Mouse (Mus musculus) olfactory bulb, adult 2 months (tissue): Measurements from ENCODE around the gene Gata1. TPM values are rescaled to one million over a fixed set of nuclear protein-coding genes. Genes with fewer than 3 reads are reported as not detected.
"Not testable (repeated sequence)": the region's sequence is repeated elsewhere in the genome, so short reads cannot be mapped to it uniquely, and the experiment has no call there.

Source experiments
- H3K27ac ChIP-seq: fragments of 200-500 bp; 2 replicates; pipeline ENCODE4 v1.5.1; 2012; ENCODE audit warnings: low read depth, low read length; ENCODE audit not compliant: insufficient read depth
- H3K4me1 ChIP-seq: fragments of 200-500 bp; 2 replicates; pipeline ENCODE4 v1.6.1; 2012; ENCODE audit warnings: low read length; ENCODE audit not compliant: control insufficient read depth, insufficient read depth
- H3K4me3 ChIP-seq: fragments of 200-500 bp; 2 replicates; pipeline ENCODE4 v1.5.1; 2012; ENCODE audit warnings: mild to moderate bottlenecking, low read depth, low read length, moderate library complexity; ENCODE audit not compliant: insufficient read depth
- CTCF ChIP-seq: fragments of 200-500 bp; IDR thresholded peaks from 2 replicates; pipeline ENCODE4 v1.5.1; 2012; ENCODE audit warnings: low read depth, mild to moderate bottlenecking, low read length, moderate library complexity; ENCODE audit not compliant: insufficient read depth
- POLR2A ChIP-seq: fragments of 200-500 bp; IDR thresholded peaks from 2 replicates; pipeline ENCODE4 v1.6.1; 2012; ENCODE audit warnings: mild to moderate bottlenecking, low read depth, low read length, moderate library complexity; ENCODE audit not compliant: insufficient read depth
- WGBS: fragments of 180-500 bp; shearing (Covaris S2); methylation state at CpG from one replicate; pipeline ENCODE4 v1.1.7; 2018; 5-methylcytosine and 5-hydroxymethylcytosine counted together
- polyA plus RNA-seq: library from polyadenylated mRNA; stranded (reverse); fragments of >200 nt; gene quantifications from 2 replicates; pipeline ENCODE4 v1.2.4, GENCODE M21; 2012; ENCODE audit warnings: low replicate concordance; ENCODE audit not compliant: missing spikeins, insufficient read depth, insufficient read length

Gata1 gene
- not detected in 2 replicates for polyA plus RNA-seq

DNA sequence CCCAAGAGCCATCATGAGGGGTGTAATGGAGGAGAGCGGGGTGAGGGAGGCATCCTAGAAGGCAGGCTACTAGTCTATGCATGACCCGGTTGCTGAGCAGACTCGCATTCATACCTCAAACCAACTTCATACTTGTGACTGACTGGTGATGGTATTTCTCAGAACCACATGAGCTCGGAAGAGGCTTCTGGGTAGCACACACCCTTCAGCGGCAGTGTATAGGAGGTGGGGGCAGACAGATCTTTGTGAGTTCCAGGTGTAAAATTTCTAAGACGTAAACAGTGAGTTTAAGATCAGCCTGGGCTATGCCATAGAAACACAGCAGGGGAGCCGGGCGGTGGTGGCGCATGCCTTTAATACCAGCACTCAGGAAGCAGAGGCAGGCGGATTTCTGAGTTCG, at the start of gene Gata1:
TSS of gene Gata1 (minus strand) at position 180 of the 400 bp plus-strand sequence.
- 95% methylated on average over 11 of the region's 11 CpGs for WGBS
- Histone ChIP-seq H3K4me3 (no peak within 1 kb of the TSS), H3K4me1 (no peaks in the 10 kb centered on the region), H3K27ac (no peak within 1 kb of the TSS)
- no peak for TF ChIP-seq POLR2A
- no peak for TF ChIP-seq CTCF

DNA sequence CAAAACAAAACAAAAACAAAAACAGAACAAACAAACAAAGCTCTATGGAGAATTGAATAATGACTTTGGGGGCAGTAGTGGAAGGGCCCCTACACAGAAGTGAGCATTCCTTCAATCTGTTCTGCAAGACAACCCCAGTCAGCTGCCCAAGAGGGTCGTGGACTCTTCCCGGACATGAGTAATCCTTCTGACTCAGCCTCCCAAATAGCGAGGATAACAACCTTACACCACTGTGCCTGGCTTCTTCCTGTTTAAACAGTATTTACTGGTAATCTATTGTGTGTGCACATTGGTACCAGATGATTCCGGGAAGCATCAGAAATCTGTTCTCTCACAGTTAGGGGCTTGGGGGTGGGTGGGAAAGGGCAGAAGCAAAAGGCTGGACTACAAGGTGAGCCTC, 48.9 kb upstream of the Gata1 start:
- TF ChIP-seq CTCF, result no peak
- TF ChIP-seq POLR2A, result no peak
- WGBS, result 50% methylated on average over 4 of the region's 4 CpGs
- Histone ChIP-seq H3K4me1 (no peaks in the 10 kb centered on the region), H3K27ac (no peak overlapping the region), H3K4me3 (no peak overlapping the region)

DNA sequence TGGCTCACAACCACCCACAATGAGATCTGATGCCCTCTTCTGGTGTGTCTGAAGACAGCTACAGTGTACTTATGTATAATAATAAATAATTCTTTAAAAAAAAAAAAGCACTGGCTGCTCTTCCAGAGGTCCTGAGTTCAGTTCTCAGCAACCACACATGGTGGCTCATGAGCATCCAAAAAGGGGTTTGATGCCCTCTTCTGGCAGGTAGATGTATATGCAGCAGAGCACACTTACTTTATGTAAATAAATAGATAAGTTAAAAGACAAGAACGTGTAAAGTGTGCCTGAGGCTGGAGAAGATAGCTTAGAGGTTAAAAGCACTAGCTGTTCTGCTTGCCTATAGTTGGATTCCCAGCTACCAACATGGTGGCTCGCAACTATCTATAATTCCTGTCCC, 46.9 kb upstream of the Gata1 start:
- 63% methylated on average over 2 of the region's 2 CpGs for WGBS
- TF ChIP-seq CTCF (no peak), POLR2A (no peak)

DNA sequence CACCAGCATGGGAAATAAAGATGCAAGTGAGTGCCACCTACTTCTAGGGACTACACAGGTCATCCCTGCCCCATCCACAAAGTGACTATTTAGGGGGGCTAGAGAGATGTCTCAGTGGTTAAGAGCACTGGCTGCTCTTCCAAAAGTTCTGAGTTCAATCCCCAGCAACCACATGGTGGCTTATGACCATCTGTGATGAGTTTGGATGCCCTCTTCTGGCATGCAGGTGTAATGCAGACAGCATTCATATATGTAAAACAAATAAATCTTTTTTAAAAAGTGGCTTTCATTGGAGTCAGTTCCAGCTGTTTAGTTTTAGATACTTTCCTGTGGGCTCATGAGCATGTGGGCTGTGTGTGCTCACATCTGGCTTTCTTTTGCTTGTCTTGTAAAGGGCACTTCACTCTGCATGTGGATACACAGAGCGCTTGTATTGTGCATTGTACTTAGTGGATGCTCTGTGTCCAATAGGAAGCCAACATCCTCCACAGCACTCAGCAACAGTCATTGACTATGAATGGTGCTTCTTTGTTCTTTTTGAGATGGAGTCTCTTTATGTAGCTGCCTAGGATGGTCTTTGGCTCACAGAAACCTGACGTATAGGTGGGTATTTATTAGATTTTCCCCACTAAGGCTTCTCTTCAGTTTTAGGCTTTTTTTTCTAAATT, 42.4 kb upstream of the Gata1 start:
- no peak overlapping the region for H3K4me3 ChIP-seq
- 74% methylated on average over 2 of the region's 2 CpGs for WGBS
- no peak for TF ChIP-seq CTCF
- TF ChIP-seq POLR2A, result no peak
- no peaks in the 10 kb centered on the region for H3K4me1 ChIP-seq
- H3K27ac ChIP-seq, result no peak overlapping the region

More for the DNA sequence above, 46.9 kb upstream of the Gata1 start:
- H3K27ac ChIP-seq, result no peak overlapping the region
- H3K4me1 ChIP-seq, result no peaks in the 10 kb centered on the region
- no peak overlapping the region for H3K4me3 ChIP-seq

DNA sequence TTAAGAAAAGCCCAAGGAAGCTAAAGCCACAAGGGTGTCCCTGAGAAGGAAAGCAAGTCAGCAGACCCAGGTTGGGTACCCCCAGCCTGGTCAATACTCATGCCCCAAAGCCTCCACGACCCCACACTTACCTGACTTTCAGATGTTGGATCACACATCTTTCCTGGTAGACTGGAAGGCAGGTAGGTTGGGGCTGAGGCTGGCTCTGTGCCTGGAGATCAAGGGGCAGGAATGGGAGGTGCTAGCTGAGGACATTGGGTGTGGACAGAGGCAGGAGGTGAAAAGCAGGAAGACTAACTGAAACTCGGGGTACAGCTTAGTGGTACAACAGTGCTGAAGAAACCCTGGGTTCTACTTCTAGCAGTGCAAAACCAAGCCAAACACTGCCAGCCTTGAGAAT, 40.4 kb upstream of the Gata1 start, which contains the start of gene Glod5:
TSS of gene Glod5 (minus strand) at position 207 of the 400 bp plus-strand sequence.
- Histone ChIP-seq H3K27ac (no peak within 1 kb of the TSS), H3K4me1 (no peaks in the 10 kb centered on the region), H3K4me3 (no peak within 1 kb of the TSS)
- 86% methylated on average over 2 of the region's 2 CpGs for WGBS
- TF ChIP-seq CTCF, result no peak
- TF ChIP-seq POLR2A, result no peak

DNA sequence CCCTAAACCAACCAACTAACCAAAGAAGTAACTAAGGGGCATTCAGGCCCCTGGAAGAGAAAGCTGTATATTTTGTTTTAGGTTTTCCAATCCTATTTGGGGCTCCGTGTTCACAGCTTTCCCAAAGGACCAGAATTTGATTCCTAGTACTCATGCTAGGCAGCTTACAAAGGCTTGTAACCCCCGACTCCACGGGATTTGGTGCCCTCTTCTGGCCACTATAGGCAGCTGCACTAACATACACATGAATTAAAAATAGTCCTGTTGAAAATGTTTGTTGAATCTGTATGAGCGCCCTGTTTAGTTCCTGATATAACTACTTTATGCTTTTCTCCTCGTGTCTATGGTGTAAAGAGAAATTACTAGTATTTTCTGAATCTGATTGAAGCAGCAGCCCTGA, 39.3 kb upstream of the Gata1 start:
- 12% methylated on average over 5 of the region's 5 CpGs for whole genome bisulfite sequencing

DNA sequence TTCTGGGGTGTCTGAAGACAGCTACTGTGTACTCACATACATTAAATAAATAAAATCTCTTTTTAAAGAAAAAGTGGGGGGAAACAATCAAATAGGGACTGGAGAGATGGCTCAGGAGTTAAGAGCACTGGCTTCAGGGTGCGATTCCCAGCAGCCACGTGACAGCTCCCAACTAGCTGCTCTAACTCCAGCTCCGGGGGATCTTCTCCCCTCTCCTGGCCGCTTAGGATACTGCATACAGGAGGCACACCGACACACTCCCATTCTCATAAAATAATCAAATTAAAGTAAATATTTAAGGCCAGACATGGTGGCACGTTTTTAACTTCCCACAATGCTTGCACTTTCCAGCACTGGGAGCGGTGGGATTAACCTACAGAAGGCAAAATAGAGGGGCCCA, 37.8 kb upstream of the Gata1 start:
- 41% methylated on average over 7 of the region's 7 CpGs for WGBS
- H3K27ac ChIP-seq, H3K4me1 ChIP-seq, H3K4me3 ChIP-seq: not testable (repeated sequence)

More for the DNA sequence above, 39.3 kb upstream of the Gata1 start:
- no peak overlapping the region for H3K27ac ChIP-seq
- TF ChIP-seq CTCF (no peak), POLR2A (no peak)
- H3K4me3 ChIP-seq, result no peak overlapping the region
- no peaks in the 10 kb centered on the region for H3K4me1 ChIP-seq

DNA sequence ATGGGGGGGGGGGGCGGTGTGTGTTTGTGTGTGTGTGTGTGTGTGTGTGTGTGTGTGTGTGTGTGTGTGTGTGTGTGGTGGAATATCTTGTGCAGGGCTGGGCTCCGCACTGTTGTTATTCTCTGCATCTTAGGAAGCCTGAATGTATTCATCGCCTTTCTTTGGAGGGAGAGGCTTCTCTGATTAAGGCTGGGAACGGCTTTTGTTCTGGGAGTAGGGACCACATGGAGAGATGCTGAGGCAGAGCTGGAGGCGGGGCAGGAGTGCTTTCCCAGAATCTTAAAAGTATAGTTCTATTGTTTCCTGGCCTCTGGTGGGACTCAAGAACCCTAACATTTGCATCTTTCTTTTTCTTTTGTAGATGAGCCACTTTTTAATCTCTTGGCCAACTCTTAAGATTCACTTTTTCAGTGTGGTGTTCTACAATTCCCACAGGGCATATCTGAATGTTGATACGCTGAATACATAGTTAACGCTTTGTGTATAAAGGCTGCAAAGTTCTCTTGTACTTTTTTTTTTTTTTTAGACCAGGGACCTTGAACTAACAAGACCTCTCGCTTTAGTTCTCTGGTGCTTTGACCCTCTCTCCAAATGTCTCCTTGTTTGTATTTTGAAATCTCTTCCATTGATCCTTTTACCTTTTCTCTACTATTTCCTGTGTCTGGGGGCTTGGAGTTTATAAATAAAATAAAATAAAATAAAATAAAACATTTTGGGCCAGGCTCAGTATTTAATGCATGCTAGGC, 35.9 kb upstream of the Gata1 start:
- no peak overlapping the region for H3K27ac ChIP-seq
- TF ChIP-seq CTCF, result no peak
- no peak for TF ChIP-seq POLR2A
- no peak overlapping the region for H3K4me3 ChIP-seq
- WGBS, result 32% methylated on average over 8 of the region's 8 CpGs
- no peaks in the 10 kb centered on the region for H3K4me1 ChIP-seq

DNA sequence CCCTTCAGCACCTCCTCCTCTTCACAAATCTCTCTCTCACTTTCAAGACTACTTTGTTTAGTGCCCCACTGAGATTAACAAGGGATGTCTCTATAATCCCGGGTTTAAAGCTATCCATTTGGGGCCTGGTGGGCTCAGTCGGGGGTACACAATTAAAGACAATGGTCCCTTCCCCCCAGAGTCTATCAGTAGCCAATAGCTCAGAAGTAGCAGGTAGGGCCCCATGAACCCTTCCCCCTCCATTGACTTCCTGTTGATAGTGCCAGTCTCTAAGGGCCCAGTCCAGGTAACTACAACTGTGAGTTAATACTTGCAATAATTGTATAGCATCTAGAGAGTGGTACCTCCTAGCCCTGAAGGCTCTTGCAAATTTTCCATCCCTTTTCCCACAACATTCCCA, 35.3 kb upstream of the Gata1 start:
- TF ChIP-seq CTCF (no peak), POLR2A (no peak)
- 15% methylated on average over 2 of the region's 2 CpGs for WGBS
- H3K4me3 ChIP-seq, result no peak overlapping the region
- 0 out of 2 replicates have a peak, but pooled peaks cover 3% of the 10 kb centered on the region for H3K4me1 ChIP-seq
- no peak overlapping the region for H3K27ac ChIP-seq

DNA sequence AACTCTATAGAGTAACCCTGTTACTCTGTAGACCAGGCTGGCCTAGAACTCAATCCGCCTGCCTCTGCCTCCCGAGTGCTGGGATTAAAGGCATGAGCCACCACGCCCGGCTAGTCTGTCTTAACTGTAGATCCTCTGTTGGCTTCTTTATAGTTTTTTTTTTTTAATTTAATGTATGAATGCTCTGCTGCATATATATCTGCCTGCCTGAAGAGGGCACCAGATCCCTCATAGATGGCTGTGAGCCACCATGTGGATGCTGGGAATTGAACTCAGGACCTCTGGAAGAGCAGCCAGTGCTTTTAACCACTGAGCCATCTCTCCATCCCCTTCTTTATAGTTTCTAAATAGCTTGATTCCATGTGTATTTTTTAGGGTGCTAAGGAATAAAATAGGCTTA, 31.5 kb upstream of the Gata1 start:
- 88% methylated on average over 4 of the region's 4 CpGs for WGBS
- not testable (repeated sequence) for H3K4me3 ChIP-seq, H3K4me1 ChIP-seq, H3K27ac ChIP-seq
